Mouse (Mus musculus): ENCODE results near the gene Olfr127. TPM values are rescaled to one million over a fixed set of nuclear protein-coding genes. Genes with fewer than 3 reads are reported as not detected.
"Not testable (repeated sequence)": the region's sequence is repeated elsewhere in the genome, so short reads cannot be mapped to it uniquely, and the experiment has no call there.

Olfr127 gene
- not detected in 2 replicates for polyA plus RNA-seq (2014; fragmentation: Nextera tagmentation; extraction: Ambion mirVana)

DNA sequence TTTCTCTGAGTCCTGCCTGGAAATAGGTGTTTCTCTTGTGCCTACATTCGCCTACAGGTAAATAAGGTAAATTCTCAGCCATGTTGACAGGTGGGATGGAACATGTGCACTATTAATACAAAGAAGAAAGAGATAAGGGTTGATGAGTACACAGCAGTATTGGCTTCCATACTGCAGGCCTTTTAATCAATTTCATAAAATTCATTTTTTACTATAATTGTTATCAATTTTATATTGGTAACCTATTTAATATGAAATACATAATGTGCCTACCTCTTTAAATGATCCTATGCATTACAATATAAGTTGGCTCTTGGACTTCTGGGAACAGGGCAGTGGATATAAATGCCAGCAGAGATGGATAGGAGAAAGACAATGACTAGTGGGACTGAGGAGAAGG, at the start of gene Olfr127:
TSS of gene Olfr127 (plus strand) at position 301 of the 400 bp plus-strand sequence.
- Histone ChIP-seq H3K9me3 (replicated peaks; ENCODE audit: control insufficient read depth, low read length) (no peaks in the 10 kb centered on the region), H3K4me1 (ENCODE audit: control insufficient read depth, insufficient read depth, low read length) (no peaks in the 10 kb centered on the region), H3K27ac (ENCODE audit: low read depth, low read length) (no peak within 1 kb of the TSS), H3K36me3 (ENCODE audit: control insufficient read depth, insufficient read depth, low read length) (no peaks in the 10 kb centered on the region), H3K4me3 (ENCODE audit: low read depth, low read length) (no peak within 1 kb of the TSS), H3K4me2 (no peak within 1 kb of the TSS), H3K9ac (ENCODE audit: low read depth, low read length) (no peak within 1 kb of the TSS), H3K27me3 (ENCODE audit: control insufficient read depth, insufficient read depth, low read length) (no peaks in the 10 kb centered on the region)
- ATAC-seq (replicated peaks; ENCODE audit: insufficient number of reproducible peaks, low FRiP score, low TSS enrichment), result no peak
- 50% methylated on average over 1 of the region's 1 CpGs for WGBS (ENCODE audit: insufficient replicate concordance)

GRCm38 (mm10) chr17:37863901-37864300, 36.3 kb upstream of the Olfr127 start:
- ATAC-seq (replicated peaks; ENCODE audit: insufficient number of reproducible peaks, low FRiP score, low TSS enrichment), result no peak
- Histone ChIP-seq H3K4me1 (ENCODE audit: control insufficient read depth, insufficient read depth, low read length) (no peaks in the 10 kb centered on the region), H3K9ac (ENCODE audit: low read depth, low read length) (no peak overlapping the region), H3K27me3 (ENCODE audit: control insufficient read depth, insufficient read depth, low read length) (no peaks in the 10 kb centered on the region), H3K9me3 (replicated peaks; ENCODE audit: control insufficient read depth, low read length) (no peaks in the 10 kb centered on the region), H3K4me2 (no peak overlapping the region), H3K36me3 (ENCODE audit: control insufficient read depth, insufficient read depth, low read length) (no peaks in the 10 kb centered on the region), H3K27ac (ENCODE audit: low read depth, low read length) (no peak overlapping the region), H3K4me3 (ENCODE audit: low read depth, low read length) (no peak overlapping the region)
- WGBS (ENCODE audit: insufficient replicate concordance), result 77% methylated on average over 2 of the region's 2 CpGs

DNA sequence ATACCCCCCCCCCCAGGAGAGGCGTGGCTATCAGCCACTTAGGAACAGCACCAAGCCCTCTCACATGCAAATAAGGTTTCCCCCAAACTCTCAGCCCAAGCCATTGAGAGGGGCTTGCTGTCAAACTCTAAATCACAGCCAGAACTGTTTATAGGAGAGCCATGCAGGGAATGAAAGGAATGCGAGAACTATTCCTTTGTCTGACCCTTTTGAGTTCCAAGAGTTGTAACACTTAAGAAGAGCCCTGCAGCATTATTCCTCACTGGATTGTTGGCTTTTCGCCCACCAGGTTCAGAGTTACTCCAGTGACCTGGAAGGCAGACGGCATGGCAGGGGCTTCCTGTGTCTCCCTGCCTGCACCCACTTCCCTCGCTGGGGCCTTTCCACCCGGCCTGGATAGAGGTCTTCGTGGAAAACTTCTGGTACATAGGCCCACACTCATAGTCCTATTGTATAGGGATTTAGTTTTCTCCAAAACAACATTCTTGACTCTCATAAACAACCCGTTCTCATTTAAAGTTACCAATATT, 30.5 kb upstream of the Olfr127 start:
- Histone ChIP-seq H3K9me3 (replicated peaks; ENCODE audit: control insufficient read depth, low read length) (no peaks in the 10 kb centered on the region), H3K36me3 (ENCODE audit: control insufficient read depth, insufficient read depth, low read length) (no peaks in the 10 kb centered on the region), H3K9ac (ENCODE audit: low read depth, low read length) (no peak overlapping the region), H3K27me3 (ENCODE audit: control insufficient read depth, insufficient read depth, low read length) (no peaks in the 10 kb centered on the region), H3K4me3 (ENCODE audit: low read depth, low read length) (no peak overlapping the region), H3K4me1 (ENCODE audit: control insufficient read depth, insufficient read depth, low read length) (no peaks in the 10 kb centered on the region), H3K4me2 (peak overlapping the region; percentile 11), H3K27ac (ENCODE audit: low read depth, low read length) (no peak overlapping the region)
- 29% methylated on average over 8 of the region's 8 CpGs for WGBS (ENCODE audit: insufficient replicate concordance)
- ATAC-seq (replicated peaks; ENCODE audit: insufficient number of reproducible peaks, low FRiP score, low TSS enrichment), result no peak

GRCm38 (mm10) chr17:37873830-37874229, 26.4 kb upstream of the Olfr127 start:
- ATAC-seq (replicated peaks; ENCODE audit: insufficient number of reproducible peaks, low FRiP score, low TSS enrichment), result no peak

GRCm38 (mm10) chr17:37906821-37907220, 6.6 kb downstream of the Olfr127 start:
- not testable (repeated sequence) for H3K4me3 ChIP-seq (ENCODE audit: low read depth, low read length); H3K9ac ChIP-seq (ENCODE audit: low read depth, low read length); H3K27me3 ChIP-seq (ENCODE audit: control insufficient read depth, insufficient read depth, low read length); H3K27ac ChIP-seq (ENCODE audit: low read depth, low read length); H3K36me3 ChIP-seq (ENCODE audit: control insufficient read depth, insufficient read depth, low read length); ATAC-seq (replicated peaks; ENCODE audit: insufficient number of reproducible peaks, low FRiP score, low TSS enrichment); H3K9me3 ChIP-seq (replicated peaks; ENCODE audit: control insufficient read depth, low read length); H3K4me1 ChIP-seq (ENCODE audit: control insufficient read depth, insufficient read depth, low read length); H3K4me2 ChIP-seq
- WGBS (ENCODE audit: insufficient replicate concordance), result 64% methylated on average over 8 of the region's 8 CpGs

More at GRCm38 (mm10) chr17:37873830-37874229, 26.4 kb upstream of the Olfr127 start:
- Histone ChIP-seq H3K4me1 (ENCODE audit: control insufficient read depth, insufficient read depth, low read length) (no peaks in the 10 kb centered on the region), H3K27me3 (ENCODE audit: control insufficient read depth, insufficient read depth, low read length) (no peaks in the 10 kb centered on the region), H3K4me2 (no peak overlapping the region), H3K4me3 (ENCODE audit: low read depth, low read length) (no peak overlapping the region), H3K36me3 (ENCODE audit: control insufficient read depth, insufficient read depth, low read length) (no peaks in the 10 kb centered on the region), H3K27ac (ENCODE audit: low read depth, low read length) (no peak overlapping the region), H3K9ac (ENCODE audit: low read depth, low read length) (no peak overlapping the region), H3K9me3 (replicated peaks; ENCODE audit: control insufficient read depth, low read length) (no peaks in the 10 kb centered on the region)
- WGBS (ENCODE audit: insufficient replicate concordance), result 68% methylated on average over 3 of the region's 3 CpGs

DNA sequence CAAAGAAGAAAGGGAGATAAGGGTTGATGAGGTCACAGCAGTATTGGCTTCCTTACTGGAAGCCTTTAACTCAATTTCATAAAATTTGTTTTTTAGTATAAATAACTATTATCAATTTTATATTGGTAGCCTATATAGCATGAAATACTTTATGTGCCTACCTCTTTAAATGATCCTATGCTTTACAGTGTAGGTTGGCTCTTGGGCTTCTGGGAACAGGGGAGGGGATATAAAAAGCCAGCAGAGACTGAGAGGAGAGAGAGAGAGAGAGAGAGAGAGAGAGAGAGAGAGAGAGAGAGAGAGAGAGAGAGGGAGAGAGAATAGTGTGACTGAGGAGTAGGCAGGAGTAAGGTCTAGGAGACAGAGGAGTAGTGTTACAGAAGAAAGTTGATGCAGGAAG, 20.0 kb downstream of the Olfr127 start, which contains the start of gene Olfr128:
TSS of gene Olfr128 (plus strand) at position 301 of the 400 bp plus-strand sequence.
- Histone ChIP-seq H3K4me1 (ENCODE audit: control insufficient read depth, insufficient read depth, low read length) (no peaks in the 10 kb centered on the region), H3K4me3 (ENCODE audit: low read depth, low read length) (no peak within 1 kb of the TSS), H3K9me3 (replicated peaks; ENCODE audit: control insufficient read depth, low read length) (no peaks in the 10 kb centered on the region), H3K4me2 (no peak within 1 kb of the TSS), H3K36me3 (ENCODE audit: control insufficient read depth, insufficient read depth, low read length) (no peaks in the 10 kb centered on the region), H3K27ac (ENCODE audit: low read depth, low read length) (no peak within 1 kb of the TSS), H3K27me3 (ENCODE audit: control insufficient read depth, insufficient read depth, low read length) (no peaks in the 10 kb centered on the region), H3K9ac (ENCODE audit: low read depth, low read length) (no peak within 1 kb of the TSS)
- ATAC-seq (replicated peaks; ENCODE audit: insufficient number of reproducible peaks, low FRiP score, low TSS enrichment), result no peak

DNA sequence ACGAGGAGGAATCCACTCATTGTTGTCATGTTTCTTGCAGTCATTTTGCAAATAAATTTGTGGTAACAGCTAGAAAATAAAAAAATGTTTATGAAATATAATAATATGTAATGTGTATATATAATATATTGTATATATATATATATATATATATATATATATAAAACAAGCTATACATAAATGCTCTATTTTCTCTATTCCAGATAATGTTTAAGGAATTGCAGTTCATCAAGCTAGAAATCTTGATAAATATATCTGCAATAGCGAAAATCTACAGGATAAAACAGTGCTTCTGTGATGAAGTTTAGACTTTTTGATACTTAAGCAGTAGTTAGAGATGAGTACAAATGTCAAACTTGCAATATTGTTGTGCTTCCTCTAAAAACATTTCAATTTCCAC, 52.7 kb downstream of the Olfr127 start, which contains the start of gene Olfr761:
TSS of gene Olfr761 (minus strand) at position 101 of the 400 bp plus-strand sequence.
- Histone ChIP-seq H3K4me1 (ENCODE audit: control insufficient read depth, insufficient read depth, low read length) (no peaks in the 10 kb centered on the region), H3K36me3 (ENCODE audit: control insufficient read depth, insufficient read depth, low read length) (no peaks in the 10 kb centered on the region), H3K4me2 (no peak within 1 kb of the TSS), H3K9me3 (replicated peaks; ENCODE audit: control insufficient read depth, low read length) (no peaks in the 10 kb centered on the region), H3K4me3 (ENCODE audit: low read depth, low read length) (no peak within 1 kb of the TSS), H3K27me3 (ENCODE audit: control insufficient read depth, insufficient read depth, low read length) (no peaks in the 10 kb centered on the region), H3K27ac (ENCODE audit: low read depth, low read length) (no peak within 1 kb of the TSS), H3K9ac (ENCODE audit: low read depth, low read length) (no peak within 1 kb of the TSS)
- WGBS (ENCODE audit: insufficient replicate concordance), result 58% methylated on average over 2 of the region's 2 CpGs
- no peak for ATAC-seq (replicated peaks; ENCODE audit: insufficient number of reproducible peaks, low FRiP score, low TSS enrichment)

Other genes with a start within 250 kb of the Olfr127 start
- not detected in 2 replicates for gene Olfr117, start 236.7 kb upstream of the Olfr127 start, polyA plus RNA-seq (2014; fragmentation: Nextera tagmentation; extraction: Ambion mirVana)
- gene Olfr118, start 233.4 kb upstream of the Olfr127 start, polyA plus RNA-seq (2014; fragmentation: Nextera tagmentation; extraction: Ambion mirVana), result not detected in 2 replicates
- not detected in 2 replicates for gene Olfr119, start 203.9 kb upstream of the Olfr127 start, polyA plus RNA-seq (2014; fragmentation: Nextera tagmentation; extraction: Ambion mirVana)
- not detected in 2 replicates for gene Olfr120, start 178.6 kb upstream of the Olfr127 start, polyA plus RNA-seq (2014; fragmentation: Nextera tagmentation; extraction: Ambion mirVana)
- gene Olfr121, start 151.6 kb upstream of the Olfr127 start, polyA plus RNA-seq (2014; fragmentation: Nextera tagmentation; extraction: Ambion mirVana), result not detected in 2 replicates
- not detected in 2 replicates for gene Olfr122, start 131.8 kb upstream of the Olfr127 start, polyA plus RNA-seq (2014; fragmentation: Nextera tagmentation; extraction: Ambion mirVana)
- not detected in 2 replicates for gene Olfr123, start 106.9 kb upstream of the Olfr127 start, polyA plus RNA-seq (2014; fragmentation: Nextera tagmentation; extraction: Ambion mirVana)
- not detected in 2 replicates for gene Olfr124, start 100.5 kb upstream of the Olfr127 start, polyA plus RNA-seq (2014; fragmentation: Nextera tagmentation; extraction: Ambion mirVana)
- gene Olfr125, start 67.5 kb upstream of the Olfr127 start, polyA plus RNA-seq (2014; fragmentation: Nextera tagmentation; extraction: Ambion mirVana), result not detected in 2 replicates
- not detected in 2 replicates for gene Olfr126, start 53.0 kb upstream of the Olfr127 start, polyA plus RNA-seq (2014; fragmentation: Nextera tagmentation; extraction: Ambion mirVana)
- not detected in 2 replicates for gene Olfr128, start 20.1 kb downstream of the Olfr127 start, polyA plus RNA-seq (2014; fragmentation: Nextera tagmentation; extraction: Ambion mirVana)
- not detected in 2 replicates for gene Olfr761, start 52.6 kb downstream of the Olfr127 start, polyA plus RNA-seq (2014; fragmentation: Nextera tagmentation; extraction: Ambion mirVana)
- gene Olfr129, start 159.6 kb downstream of the Olfr127 start, polyA plus RNA-seq (2014; fragmentation: Nextera tagmentation; extraction: Ambion mirVana), result not detected in 2 replicates
- gene Olfr130, start 163.5 kb downstream of the Olfr127 start, polyA plus RNA-seq (2014; fragmentation: Nextera tagmentation; extraction: Ambion mirVana), result not detected in 2 replicates
- not detected in 2 replicates for gene Olfr131, start 188.3 kb downstream of the Olfr127 start, polyA plus RNA-seq (2014; fragmentation: Nextera tagmentation; extraction: Ambion mirVana)
- not detected in 2 replicates for gene Olfr132, start 234.1 kb downstream of the Olfr127 start, polyA plus RNA-seq (2014; fragmentation: Nextera tagmentation; extraction: Ambion mirVana)
- gene Olfr133, start 244.8 kb downstream of the Olfr127 start, polyA plus RNA-seq (2014; fragmentation: Nextera tagmentation; extraction: Ambion mirVana), result not detected in 2 replicates